Mouse (Mus musculus): ENCODE measurements around the gene Tmem117. TPM values are rescaled to one million over a fixed set of nuclear protein-coding genes. Genes with fewer than 3 reads are reported as not detected.
A peak's percentile ranks its signal among the peaks of the same experiment; 100 is the strongest.

The Tmem117 gene
- total and polyA plus RNA-seq, 2 experiments from 2014 or later, result 19.1 to 20.4 TPM

- no peak overlapping the region for H3K4me2 ChIP-seq (ENCODE audit: low read depth, low read length, poor library complexity, severe bottlenecking)
- TF ChIP-seq CTCF (IDR thresholded peaks at IDR 0.05), result no peak
- ATAC-seq (ENCODE audit: low FRiP score), result no peak
- H3K36me3 ChIP-seq (ENCODE audit: insufficient read depth, low read length), result no peaks in the 10 kb centered on the region
- no peak overlapping the region for H3K9ac ChIP-seq (replicated peaks; ENCODE audit: low read length, poor library complexity, severe bottlenecking)
- H3K9me3 ChIP-seq (ENCODE audit: low read length), result no peaks in the 10 kb centered on the region
- H3K4me1 ChIP-seq (ENCODE audit: insufficient read depth, low read length), result peaks cover 4% of the 10 kb centered on the region; the same call in 1 of the 2 replicates
- H3K4me3 ChIP-seq (ENCODE audit: low read depth, low read length), result no peak overlapping the region
- WGBS, result 40% methylated on average over 13 of the region's 13 CpGs
- no peaks in the 10 kb centered on the region for H3K27me3 ChIP-seq (ENCODE audit: insufficient read depth, low read length)
- DNase-seq (ENCODE audit: low spot score), result peak; percentile 23
- H3K27ac ChIP-seq (ENCODE audit: low read depth, low read length), result no peak overlapping the region
Observed at GRCm38 (mm10) chr15:94649766-94650120, 20.7 kb downstream of the Tmem117 start.

- no peak overlapping the region for H3K4me2 ChIP-seq (ENCODE audit: low read depth, low read length, poor library complexity, severe bottlenecking)
- TF ChIP-seq CTCF (IDR thresholded peaks at IDR 0.05), result no peak
- H3K9ac ChIP-seq (replicated peaks; ENCODE audit: low read length, poor library complexity, severe bottlenecking), result no peak overlapping the region
- H3K4me1 ChIP-seq (ENCODE audit: insufficient read depth, low read length), result peaks cover 4% of the 10 kb centered on the region; the same call in 1 of the 2 replicates
- H3K27me3 ChIP-seq (ENCODE audit: insufficient read depth, low read length), result no peaks in the 10 kb centered on the region
- DNase-seq (ENCODE audit: low spot score), result no peak
- ATAC-seq (ENCODE audit: low FRiP score), result no peak
- no peaks in the 10 kb centered on the region for H3K9me3 ChIP-seq (ENCODE audit: low read length)
- no peak overlapping the region for H3K4me3 ChIP-seq (ENCODE audit: low read depth, low read length)
- WGBS, result 65% methylated on average over 9 of the region's 9 CpGs
- H3K27ac ChIP-seq (ENCODE audit: low read depth, low read length), result no peak overlapping the region
- H3K36me3 ChIP-seq (ENCODE audit: insufficient read depth, low read length), result no peaks in the 10 kb centered on the region
Observed at GRCm38 (mm10) chr15:94651350-94651749, 22.3 kb downstream of the Tmem117 start.

- Histone ChIP-seq H3K27ac (ENCODE audit: low read depth, low read length) (no peak overlapping the region), H3K4me2 (ENCODE audit: low read depth, low read length, poor library complexity, severe bottlenecking) (no peak overlapping the region), H3K36me3 (ENCODE audit: insufficient read depth, low read length) (no peaks in the 10 kb centered on the region), H3K9ac (replicated peaks; ENCODE audit: low read length, poor library complexity, severe bottlenecking) (no peak overlapping the region), H3K4me1 (ENCODE audit: insufficient read depth, low read length) (peaks cover 4% of the 10 kb centered on the region; the same call in 1 of the 2 replicates), H3K4me3 (ENCODE audit: low read depth, low read length) (no peak overlapping the region), H3K9me3 (ENCODE audit: low read length) (no peaks in the 10 kb centered on the region), H3K27me3 (ENCODE audit: insufficient read depth, low read length) (no peaks in the 10 kb centered on the region)
- DNase-seq (ENCODE audit: low spot score) (peak; percentile 34), ATAC-seq (ENCODE audit: low FRiP score) (peak; percentile 56; the same call in 1 of the 2 replicates)
- WGBS, result 73% methylated on average over 13 of the region's 13 CpGs
- TF ChIP-seq CTCF (IDR thresholded peaks at IDR 0.05), result no peak
Observed at GRCm38 (mm10) chr15:94651969-94652842, 23.2 kb downstream of the Tmem117 start.

GRCm38 (mm10) chr15:94652843-94653206 lies 23.8 kb downstream of the Tmem117 start:
- no peak overlapping the region for H3K4me3 ChIP-seq (ENCODE audit: low read depth, low read length)
- H3K36me3 ChIP-seq (ENCODE audit: insufficient read depth, low read length), result no peaks in the 10 kb centered on the region
- WGBS, result 61% methylated on average over 3 of the region's 3 CpGs
- no peak overlapping the region for H3K4me2 ChIP-seq (ENCODE audit: low read depth, low read length, poor library complexity, severe bottlenecking)
- H3K27ac ChIP-seq (ENCODE audit: low read depth, low read length), result no peak overlapping the region
- no peaks in the 10 kb centered on the region for H3K9me3 ChIP-seq (ENCODE audit: low read length)
- no peak for DNase-seq (ENCODE audit: low spot score)
- no peak overlapping the region for H3K9ac ChIP-seq (replicated peaks; ENCODE audit: low read length, poor library complexity, severe bottlenecking)
- H3K27me3 ChIP-seq (ENCODE audit: insufficient read depth, low read length), result no peaks in the 10 kb centered on the region
- TF ChIP-seq CTCF (IDR thresholded peaks at IDR 0.05), result no peak
- H3K4me1 ChIP-seq (ENCODE audit: insufficient read depth, low read length), result peaks cover 4% of the 10 kb centered on the region; the same call in 1 of the 2 replicates
- ATAC-seq (ENCODE audit: low FRiP score), result no peak

GRCm38 (mm10) chr15:94655811-94656323 lies 26.8 kb downstream of the Tmem117 start:
- Histone ChIP-seq H3K9me3 (ENCODE audit: low read length) (no peaks in the 10 kb centered on the region), H3K9ac (replicated peaks; ENCODE audit: low read length, poor library complexity, severe bottlenecking) (no peak overlapping the region), H3K36me3 (ENCODE audit: insufficient read depth, low read length) (no peaks in the 10 kb centered on the region), H3K4me1 (ENCODE audit: insufficient read depth, low read length) (no peaks in the 10 kb centered on the region), H3K4me3 (ENCODE audit: low read depth, low read length) (no peak overlapping the region), H3K4me2 (ENCODE audit: low read depth, low read length, poor library complexity, severe bottlenecking) (no peak overlapping the region), H3K27ac (ENCODE audit: low read depth, low read length) (no peak overlapping the region), H3K27me3 (ENCODE audit: insufficient read depth, low read length) (no peaks in the 10 kb centered on the region)
- no peak for DNase-seq (ENCODE audit: low spot score)
- 88% methylated on average over 13 of the region's 13 CpGs for WGBS
- ATAC-seq (ENCODE audit: low FRiP score), result no peak
- no peak for TF ChIP-seq CTCF (IDR thresholded peaks at IDR 0.05)

GRCm38 (mm10) chr15:94657882-94658281 lies 28.9 kb downstream of the Tmem117 start:
- ATAC-seq (ENCODE audit: low FRiP score) (no peak), DNase-seq (ENCODE audit: low spot score) (no peak)
- 59% methylated on average over 6 of the region's 6 CpGs for WGBS
- Histone ChIP-seq H3K4me3 (ENCODE audit: low read depth, low read length) (no peak overlapping the region), H3K9me3 (ENCODE audit: low read length) (no peaks in the 10 kb centered on the region), H3K9ac (replicated peaks; ENCODE audit: low read length, poor library complexity, severe bottlenecking) (no peak overlapping the region), H3K36me3 (ENCODE audit: insufficient read depth, low read length) (no peaks in the 10 kb centered on the region), H3K4me1 (ENCODE audit: insufficient read depth, low read length) (no peaks in the 10 kb centered on the region), H3K27ac (ENCODE audit: low read depth, low read length) (no peak overlapping the region), H3K27me3 (ENCODE audit: insufficient read depth, low read length) (no peaks in the 10 kb centered on the region), H3K4me2 (ENCODE audit: low read depth, low read length, poor library complexity, severe bottlenecking) (no peak overlapping the region)
- no peak for TF ChIP-seq CTCF (IDR thresholded peaks at IDR 0.05)

Data from midbrain, postnatal 0 days (tissue).